Comparison of ENCODE assay signal across 9 mouse cellular contexts in genomic region chr9:106112770-106113423, GRCm38 (mm10). TPM values are rescaled to one million over a fixed set of nuclear protein-coding genes. Genes with fewer than 3 reads are reported as not detected.
DNase-seq lines count a peak whose midpoint lies in the region; TF ChIP-seq lines count a peak whose summit lies in the region.
"Had no signal": no experiment of that assay in that cellular context is flagged by ENCODE, and none has a peak within 500 bp of the region (broad histone marks: within the 10 kb centered on the region; RNA-seq: fewer than 3 reads in every experiment).

No protein-coding gene starts in this region.

- no peaks in the 10 kb centered on the region for H3K36me3 ChIP-seq in heart, embryonic 10.5 days
- H3K36me3 ChIP-seq in splenic B cell, adult 2 months (ENCODE audit: control insufficient read depth, insufficient read depth, low read length, poor library complexity, severe bottlenecking): no peaks in the 10 kb centered on the region
- H3K36me3 ChIP-seq: neural tube, embryonic 12.5 days had no signal

- TF ChIP-seq POLR2A in cerebellum, adult 2 months (IDR thresholded peaks at IDR 0.05; ENCODE audit: borderline replicate concordance, insufficient read depth, low read length): no peak

- H3K4me3 ChIP-seq in heart, embryonic 10.5 days: no peak overlapping the region
- H3K4me3 ChIP-seq in cerebellum, adult 2 months (replicated peaks; ENCODE audit: insufficient read depth, low read depth, low read length): no peak overlapping the region
- H3K4me3 ChIP-seq: neural tube, embryonic 12.5 days had no signal

- peak; percentile 95 for TF ChIP-seq CTCF in cerebellum, adult 2 months (IDR thresholded peaks at IDR 0.05; ENCODE audit: borderline replicate concordance, insufficient read depth, low read depth, low read length)

- intact Hi-C loops in left cerebral cortex, postnatal 25 days (cut with DNase I): loop anchor here (10.0 kb wide), 2 partner anchors 418 to 618 kb away; no protein-coding TSS in a partner anchor

- H3K4me1 ChIP-seq in heart, embryonic 10.5 days: peaks cover 3% of the 10 kb centered on the region; the same call in 1 of the 2 replicates
- H3K4me1 ChIP-seq in cerebellum, adult 2 months (ENCODE audit: control insufficient read depth, insufficient read depth, low read length): no peaks in the 10 kb centered on the region

- WGBS in heart, embryonic 10.5 days: 32% methylated on average over 10 of the region's 10 CpGs
- 29% methylated on average over 10 of the region's 10 CpGs for WGBS in cerebellum, adult 2 months

- H3K27me3 ChIP-seq in heart, embryonic 10.5 days (ENCODE audit: insufficient read depth, poor library complexity, severe bottlenecking): no peaks in the 10 kb centered on the region
- H3K27me3 ChIP-seq in cerebellum, adult 2 months (ENCODE audit: control insufficient read depth, insufficient read depth, low read length): no peaks in the 10 kb centered on the region
- no peaks in the 10 kb centered on the region for H3K27me3 ChIP-seq in splenic B cell, adult 2 months (ENCODE audit: control insufficient read depth, insufficient read depth, low read length, poor library complexity, severe bottlenecking)
- H3K27me3 ChIP-seq: neural tube, embryonic 12.5 days had no signal

- peak; percentile 89 for DNase-seq in heart, adult 11 months
- no peak for DNase-seq in heart, embryonic 10.5 days (ENCODE audit: low spot score)
- DNase-seq in cerebellum, adult 2 months: peak; percentile 51 to 80
- DNase-seq in frontal cortex, postnatal 10 days (ENCODE audit: low spot score in 2 of 2): peak; percentile 34 to 82
- DNase-seq in kidney, adult 11 months: peak; percentile 31
- DNase-seq in left cerebral cortex, postnatal 25 days (ENCODE audit: low spot score in 2 of 2): peak; percentile 78 to 85
- peak; percentile 79 for DNase-seq in naive thymus-derived CD4-positive, alpha-beta T cell, adult 2 months (ENCODE audit: low read depth)
- DNase-seq in splenic B cell, adult 2 months (ENCODE audit: low read depth, low spot score): peak; percentile 39

- no peak overlapping the region for H3K27ac ChIP-seq in heart, embryonic 10.5 days
- no peak overlapping the region for H3K27ac ChIP-seq in cerebellum, adult 2 months (ENCODE audit: insufficient read depth, low read length)
- H3K27ac ChIP-seq: neural tube, embryonic 12.5 days had no signal

- H3K9me3 ChIP-seq in heart, embryonic 10.5 days: no peaks in the 10 kb centered on the region
- H3K9me3 ChIP-seq: neural tube, embryonic 12.5 days had no signal

RNA-seq across cellular contexts. Expression of gene Col6a4, which starts 16.3 kb away (rescaled TPM):
- 0.01 TPM in 1 of 2 replicates, not detected in the other for polyA plus RNA-seq in heart, embryonic 10.5 days (2016; fragmentation: Nextera tagmentation; extraction: Ambion mirVana)
- polyA plus RNA-seq in cerebellum, adult 2 months (2012; rRNA removed): 0.30 and 1.1 TPM in 2 replicates
- 1 to 10 TPM; 1.8 to 2.7 TPM for total RNA-seq in left cerebral cortex, postnatal 25 days (2021)

RNA-seq across cellular contexts. Expression of gene Glyctk, which starts 45.0 kb away (rescaled TPM):
- 1.1 and 2.5 TPM in 2 replicates for polyA plus RNA-seq in heart, embryonic 10.5 days (2016; fragmentation: Nextera tagmentation; extraction: Ambion mirVana)
- 1.7 and 2.2 TPM in 2 replicates for polyA plus RNA-seq in cerebellum, adult 2 months (2012; rRNA removed)
- total RNA-seq in left cerebral cortex, postnatal 25 days (2021): 1 to 10 TPM; 3.3 to 5.3 TPM

RNA-seq across cellular contexts. Expression of gene Wdr82, which starts 57.8 kb away (rescaled TPM):
- 21.6 and 25.5 TPM in 2 replicates for polyA plus RNA-seq in heart, embryonic 10.5 days (2016; fragmentation: Nextera tagmentation; extraction: Ambion mirVana)
- polyA plus RNA-seq in cerebellum, adult 2 months (2012; rRNA removed): 137 and 140 TPM in 2 replicates
- total RNA-seq in left cerebral cortex, postnatal 25 days (2021): 100 to 1,000 TPM; 136 to 141 TPM
